Mouse (Mus musculus) hindbrain, embryonic 14.5 days (tissue): ENCODE results near the gene Dnase2a. TPM values are rescaled to one million over a fixed set of nuclear protein-coding genes. Genes with fewer than 3 reads are reported as not detected.

Source experiments
- ATAC-seq: fragments of 200-750 bp; cut with Nextera tagmentation; 2 replicates; pipeline ENCODE4 v1.8.0; 2017; ENCODE audit warnings: moderate number of reproducible peaks, mild to moderate bottlenecking, moderate TSS enrichment, moderate library complexity; ENCODE audit not compliant: low FRiP score
- DNase-seq: peaks from one replicate; pipeline ENCODE4 v3.0.0-alpha.2; 2015; ENCODE audit warnings: low spot score
- H3K27ac ChIP-seq: fragments of 300-500 bp; sonication (generic); 2 replicates; pipeline ENCODE4 v1.5.1; 2014; ENCODE audit warnings: mild to moderate bottlenecking, moderate library complexity
- H3K27me3 ChIP-seq: fragments of 300-500 bp; sonication (generic); 2 replicates; pipeline ENCODE4 v1.6.1; 2014; ENCODE audit warnings: mild to moderate bottlenecking, low read length, mixed read lengths; ENCODE audit not compliant: control insufficient read depth, insufficient read depth
- H3K36me3 ChIP-seq: fragments of 300-500 bp; sonication (generic); replicated peaks from 2 replicates; pipeline ENCODE4 v1.6.1; 2014; ENCODE audit not compliant: control insufficient read depth, insufficient read depth
- H3K4me1 ChIP-seq: fragments of 300-500 bp; sonication (generic); replicated peaks from 2 replicates; pipeline ENCODE4 v1.6.1; 2014; ENCODE audit warnings: antibody characterized with exemption, low read length, mixed read lengths; ENCODE audit not compliant: control insufficient read depth, insufficient read depth
- H3K4me2 ChIP-seq: fragments of 300-500 bp; sonication (generic); replicated peaks from 2 replicates; pipeline ENCODE4 v1.6.1; 2014; ENCODE audit warnings: mild to moderate bottlenecking, moderate library complexity
- H3K4me3 ChIP-seq: fragments of 300-500 bp; sonication (generic); replicated peaks from 2 replicates; pipeline ENCODE4 v1.5.1; 2014; ENCODE audit warnings: mild to moderate bottlenecking, low read length
- H3K9ac ChIP-seq: fragments of 300-500 bp; sonication (generic); 2 replicates; pipeline ENCODE4 v1.6.1; 2014
- H3K9me3 ChIP-seq: fragments of 300-500 bp; sonication (generic); 2 replicates; pipeline ENCODE4 v1.6.1; 2016; ENCODE audit warnings: low read length; ENCODE audit not compliant: control insufficient read depth
- WGBS: fragments of 180-500 bp; shearing (Covaris S2); extraction: QIAGEN DNeasy Blood & Tissue Kit; methylation state at CpG from one replicate; pipeline ENCODE4 v1.1.7; 2014; 5-methylcytosine and 5-hydroxymethylcytosine counted together
- polyA plus RNA-seq: library from polyadenylated mRNA; unstranded; fragments of >200 nt; fragmentation: Nextera tagmentation; extraction: Ambion mirVana; gene quantifications from 2 replicates; pipeline ENCODE4 v1.2.1, GENCODE M21; 2014

Gene Dnase2a
- polyA plus RNA-seq, 1 experiment from 2014 or later: 6.0 TPM

GRCm38 (mm10) chr8:84912895-84913501 is 4.6 kb downstream of the Dnase2a start:
- no peak for ATAC-seq
- DNase-seq: no peak
- Histone ChIP-seq H3K4me1 (peaks cover 9% of the 10 kb centered on the region; the same call in 1 of the 2 replicates), H3K27me3 (peaks cover 46% of the 10 kb centered on the region), H3K4me3 (peak overlapping the region; percentile 21), H3K36me3 (peaks cover 79% of the 10 kb centered on the region), H3K9ac (peak overlapping the region; percentile 13; the same call in 1 of the 2 replicates), H3K4me2 (peak overlapping the region; percentile 45), H3K27ac (no peak overlapping the region), H3K9me3 (no peaks in the 10 kb centered on the region)
- WGBS: 4% methylated on average over 55 of the region's 55 CpGs

GRCm38 (mm10) chr8:84913502-84913900 is 5.1 kb downstream of the Dnase2a start:
- Histone ChIP-seq H3K27ac (no peak overlapping the region), H3K36me3 (peaks cover 84% of the 10 kb centered on the region), H3K9ac (peak overlapping the region; percentile 13; the same call in 1 of the 2 replicates), H3K4me1 (peaks cover 7% of the 10 kb centered on the region; the same call in 1 of the 2 replicates), H3K9me3 (no peaks in the 10 kb centered on the region), H3K4me3 (peak overlapping the region; percentile 21), H3K27me3 (peaks cover 46% of the 10 kb centered on the region), H3K4me2 (peak overlapping the region; percentile 45)
- WGBS: 16% methylated on average over 9 of the region's 9 CpGs
- DNase-seq: no peak
- ATAC-seq: no peak

- Histone ChIP-seq H3K9ac (no peak overlapping the region), H3K4me2 (no peak overlapping the region), H3K9me3 (no peaks in the 10 kb centered on the region), H3K27me3 (peaks cover 46% of the 10 kb centered on the region), H3K36me3 (peaks cover 89% of the 10 kb centered on the region), H3K4me1 (0 out of 2 replicates have a peak, but pooled peaks cover 4% of the 10 kb centered on the region), H3K27ac (no peak overlapping the region), H3K4me3 (no peak overlapping the region)
- ATAC-seq (no peak), DNase-seq (no peak)
- 29% methylated on average over 4 of the region's 4 CpGs for WGBS
Observed at GRCm38 (mm10) chr8:84913960-84914359, 5.6 kb downstream of the Dnase2a start.

- 93% methylated on average over 8 of the region's 8 CpGs for WGBS
Observed at GRCm38 (mm10) chr8:84915269-84915668, 6.9 kb downstream of the Dnase2a start.

GRCm38 (mm10) chr8:84917781-84918180 is 9.4 kb downstream of the Dnase2a start:
- 27% methylated on average over 20 of the region's 20 CpGs for WGBS
- H3K9me3 ChIP-seq: no peaks in the 10 kb centered on the region
- ATAC-seq (no peak), DNase-seq (no peak)
- 0 out of 2 replicates have a peak, but pooled peaks cover 4% of the 10 kb centered on the region for H3K4me1 ChIP-seq
- H3K4me2 ChIP-seq: no peak overlapping the region
- peaks cover 99% of the 10 kb centered on the region for H3K36me3 ChIP-seq
- no peak overlapping the region for H3K4me3 ChIP-seq
- H3K27ac ChIP-seq: no peak overlapping the region
- H3K9ac ChIP-seq: no peak overlapping the region
- peaks cover 29% of the 10 kb centered on the region for H3K27me3 ChIP-seq

More at GRCm38 (mm10) chr8:84915269-84915668, 6.9 kb downstream of the Dnase2a start:
- H3K9me3 ChIP-seq: no peaks in the 10 kb centered on the region
- H3K36me3 ChIP-seq: peaks cover 99% of the 10 kb centered on the region
- H3K4me2 ChIP-seq: no peak overlapping the region
- H3K27ac ChIP-seq: no peak overlapping the region
- no peak for ATAC-seq
- DNase-seq: no peak
- 0 out of 2 replicates have a peak, but pooled peaks cover 4% of the 10 kb centered on the region for H3K4me1 ChIP-seq
- peaks cover 38% of the 10 kb centered on the region for H3K27me3 ChIP-seq
- no peak overlapping the region for H3K9ac ChIP-seq
- no peak overlapping the region for H3K4me3 ChIP-seq

- Histone ChIP-seq H3K9ac (no peak overlapping the region), H3K27ac (no peak overlapping the region), H3K36me3 (peaks cover 97% of the 10 kb centered on the region), H3K27me3 (peaks cover 29% of the 10 kb centered on the region), H3K4me1 (no peaks in the 10 kb centered on the region), H3K4me2 (no peak overlapping the region), H3K4me3 (no peak overlapping the region), H3K9me3 (no peaks in the 10 kb centered on the region)
- DNase-seq (no peak), ATAC-seq (no peak)
- WGBS: 89% methylated on average over 15 of the region's 15 CpGs
Observed at GRCm38 (mm10) chr8:84918646-84919045, 10.3 kb downstream of the Dnase2a start.

GRCm38 (mm10) chr8:84921596-84921995 is 13.2 kb downstream of the Dnase2a start:
- WGBS: 94% methylated on average over 2 of the region's 2 CpGs
- H3K4me3 ChIP-seq: no peak overlapping the region
- H3K27me3 ChIP-seq: peaks cover under 1% of the 10 kb centered on the region; the same call in 1 of the 2 replicates
- H3K9ac ChIP-seq: no peak overlapping the region
- no peak for DNase-seq
- no peak overlapping the region for H3K4me2 ChIP-seq
- H3K4me1 ChIP-seq: no peaks in the 10 kb centered on the region
- no peak for ATAC-seq
- H3K9me3 ChIP-seq: no peaks in the 10 kb centered on the region
- peaks cover 97% of the 10 kb centered on the region for H3K36me3 ChIP-seq
- no peak overlapping the region for H3K27ac ChIP-seq

- Histone ChIP-seq H3K4me2 (no peak overlapping the region), H3K4me1 (peaks cover 3% of the 10 kb centered on the region), H3K27me3 (no peaks in the 10 kb centered on the region), H3K4me3 (no peak overlapping the region), H3K36me3 (peaks cover 91% of the 10 kb centered on the region), H3K9ac (no peak overlapping the region), H3K9me3 (no peaks in the 10 kb centered on the region), H3K27ac (no peak overlapping the region)
- no peak for ATAC-seq
- WGBS: 66% methylated on average over 7 of the region's 7 CpGs
- no peak for DNase-seq
Observed at GRCm38 (mm10) chr8:84925557-84925956, 17.2 kb downstream of the Dnase2a start.

GRCm38 (mm10) chr8:84927513-84927912 is 19.2 kb downstream of the Dnase2a start:
- no peak for ATAC-seq

More at GRCm38 (mm10) chr8:84927513-84927912, 19.2 kb downstream of the Dnase2a start:
- Histone ChIP-seq H3K27me3 (no peaks in the 10 kb centered on the region), H3K4me1 (peaks cover 3% of the 10 kb centered on the region), H3K9me3 (no peaks in the 10 kb centered on the region), H3K4me2 (no peak overlapping the region), H3K36me3 (peaks cover 90% of the 10 kb centered on the region), H3K27ac (no peak overlapping the region), H3K9ac (no peak overlapping the region), H3K4me3 (no peak overlapping the region)
- WGBS: 96% methylated on average over 1 of the region's 1 CpGs
- no peak for DNase-seq
